Mouse (Mus musculus): ENCODE data around the gene Tmc5.

DNA sequence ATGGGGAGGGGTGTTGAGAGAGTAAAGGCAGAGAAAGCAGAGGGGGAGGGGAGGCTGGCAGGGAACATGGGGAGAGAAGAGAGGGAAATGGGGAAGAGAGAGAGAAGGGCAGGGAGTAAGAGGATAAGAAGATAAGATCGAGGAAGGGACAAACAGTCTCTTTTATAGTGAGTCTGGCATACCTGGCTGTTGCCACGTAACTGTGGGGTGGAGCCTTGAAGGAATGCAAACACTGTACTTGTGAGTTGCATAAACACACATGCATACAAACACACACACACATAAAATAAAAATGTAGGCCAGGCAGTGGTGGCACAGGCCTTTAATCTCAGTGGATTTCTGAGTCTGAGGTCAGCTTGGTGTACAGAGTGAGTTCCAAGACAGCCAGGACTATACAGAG, 110.1 kb downstream of the Tmc5 start:
- TF ChIP-seq POLR2A (IDR thresholded peaks at IDR 0.05; ENCODE audit: borderline replicate concordance, low read depth, low read length) (no peak), CTCF (IDR thresholded peaks at IDR 0.05; ENCODE audit: low read depth, low read length) (no peak)
